Mouse (Mus musculus): ENCODE measurements around the gene Ptpn22. TPM values are rescaled to one million over a fixed set of nuclear protein-coding genes. Genes with fewer than 3 reads are reported as not detected.

Ptpn22 gene
- polyA plus RNA-seq, 1 experiment from 2014 or later, result 0.68 TPM

- WGBS, result 92% methylated on average over 1 of the region's 1 CpGs
- ATAC-seq (ENCODE audit: insufficient read depth) (no peak), DNase-seq (no peak)
- Histone ChIP-seq H3K4me2 (no peak overlapping the region), H3K9ac (no peak overlapping the region), H3K9me3 (ENCODE audit: low read depth, low read length) (no peaks in the 10 kb centered on the region), H3K4me1 (ENCODE audit: insufficient read depth) (peaks cover 10% of the 10 kb centered on the region; the same call in 1 of the 2 replicates), H3K27me3 (ENCODE audit: insufficient read depth, low read length) (no peaks in the 10 kb centered on the region), H3K36me3 (ENCODE audit: insufficient read depth) (0 out of 2 replicates have a peak, but pooled peaks cover 4% of the 10 kb centered on the region), H3K4me3 (ENCODE audit: low read depth, low read length) (no peak overlapping the region), H3K27ac (ENCODE audit: low read depth) (no peak overlapping the region)
- no peak for TF ChIP-seq CTCF (IDR thresholded peaks at IDR 0.05; ENCODE audit: low read depth)
Observed at GRCm38 (mm10) chr3:103920094-103920493, 60.5 kb downstream of the Ptpn22 start.

DNA sequence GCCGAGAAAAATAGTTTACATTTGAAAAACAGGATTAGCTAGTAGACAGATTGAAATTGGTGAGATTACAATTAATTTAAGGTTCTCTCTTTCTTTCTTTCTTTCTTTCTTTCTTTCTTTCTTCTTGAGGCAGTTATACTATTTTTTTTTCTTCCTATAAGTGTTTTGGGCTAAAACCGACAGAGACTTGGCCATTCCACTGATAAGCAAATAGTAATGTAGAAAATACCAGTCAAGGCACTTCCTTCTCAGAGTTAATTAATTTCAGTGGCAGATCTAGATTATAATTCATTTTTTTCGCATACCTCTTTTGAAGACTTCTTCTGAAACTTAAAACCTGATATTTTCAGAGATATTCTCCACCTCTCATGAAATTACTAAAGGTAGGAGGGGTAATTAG lies 65.7 kb downstream of the Ptpn22 start:
- TF ChIP-seq CTCF (IDR thresholded peaks at IDR 0.05; ENCODE audit: low read depth), result no peak
- Histone ChIP-seq H3K27ac (ENCODE audit: low read depth) (no peak overlapping the region), H3K4me2 (no peak overlapping the region), H3K4me1 (ENCODE audit: insufficient read depth) (0 out of 2 replicates have a peak, but pooled peaks cover 4% of the 10 kb centered on the region), H3K36me3 (ENCODE audit: insufficient read depth) (peaks cover 5% of the 10 kb centered on the region; the same call in 1 of the 2 replicates), H3K9ac (no peak overlapping the region), H3K27me3 (ENCODE audit: insufficient read depth, low read length) (no peaks in the 10 kb centered on the region), H3K4me3 (ENCODE audit: low read depth, low read length) (no peak overlapping the region), H3K9me3 (ENCODE audit: low read depth, low read length) (no peaks in the 10 kb centered on the region)
- DNase-seq (no peak), ATAC-seq (ENCODE audit: insufficient read depth) (no peak)
- 32% methylated on average over 3 of the region's 3 CpGs for WGBS

DNA sequence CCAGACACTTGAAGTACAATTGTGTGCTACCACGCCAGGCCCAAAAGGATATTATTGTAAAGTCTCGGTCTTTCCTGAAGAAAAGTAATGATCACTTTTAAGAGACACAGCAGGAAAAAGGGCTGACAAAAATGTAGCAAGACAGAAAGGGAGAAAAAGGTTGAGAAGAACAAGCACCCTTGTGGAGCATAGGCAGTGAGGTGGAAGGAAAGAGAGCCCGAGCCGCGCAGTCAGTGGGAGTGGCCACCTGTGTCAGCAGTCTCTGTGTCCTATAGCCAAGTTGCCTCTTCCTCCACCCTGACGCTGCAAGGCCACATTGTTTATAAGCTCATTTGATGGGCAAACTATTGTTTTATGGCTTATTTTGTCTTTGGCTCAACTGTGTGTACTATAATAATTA lies 67.9 kb downstream of the Ptpn22 start:
- Histone ChIP-seq H3K27me3 (ENCODE audit: insufficient read depth, low read length) (no peaks in the 10 kb centered on the region), H3K4me3 (ENCODE audit: low read depth, low read length) (no peak overlapping the region), H3K9ac (no peak overlapping the region), H3K4me1 (ENCODE audit: insufficient read depth) (0 out of 2 replicates have a peak, but pooled peaks cover 4% of the 10 kb centered on the region), H3K4me2 (no peak overlapping the region), H3K36me3 (ENCODE audit: insufficient read depth) (peaks cover 10% of the 10 kb centered on the region; the same call in 1 of the 2 replicates), H3K27ac (ENCODE audit: low read depth) (no peak overlapping the region), H3K9me3 (ENCODE audit: low read depth, low read length) (no peaks in the 10 kb centered on the region)
- ATAC-seq (ENCODE audit: insufficient read depth) (no peak), DNase-seq (no peak)
- 65% methylated on average over 6 of the region's 6 CpGs for WGBS
- no peak for TF ChIP-seq CTCF (IDR thresholded peaks at IDR 0.05; ENCODE audit: low read depth)

GRCm38 (mm10) chr3:103944794-103945562 lies 85.4 kb downstream of the Ptpn22 start:
- Histone ChIP-seq H3K27ac (ENCODE audit: low read depth) (no peak overlapping the region), H3K27me3 (ENCODE audit: insufficient read depth, low read length) (no peaks in the 10 kb centered on the region), H3K4me3 (ENCODE audit: low read depth, low read length) (no peak overlapping the region), H3K9ac (no peak overlapping the region), H3K4me2 (no peak overlapping the region), H3K36me3 (ENCODE audit: insufficient read depth) (no peaks in the 10 kb centered on the region), H3K4me1 (ENCODE audit: insufficient read depth) (no peaks in the 10 kb centered on the region), H3K9me3 (ENCODE audit: low read depth, low read length) (no peaks in the 10 kb centered on the region)
- DNase-seq (peak; percentile 73), ATAC-seq (ENCODE audit: insufficient read depth) (peak; percentile 80)
- 49% methylated on average over 1 of the region's 1 CpGs for WGBS
- no peak for TF ChIP-seq CTCF (IDR thresholded peaks at IDR 0.05; ENCODE audit: low read depth)

DNA sequence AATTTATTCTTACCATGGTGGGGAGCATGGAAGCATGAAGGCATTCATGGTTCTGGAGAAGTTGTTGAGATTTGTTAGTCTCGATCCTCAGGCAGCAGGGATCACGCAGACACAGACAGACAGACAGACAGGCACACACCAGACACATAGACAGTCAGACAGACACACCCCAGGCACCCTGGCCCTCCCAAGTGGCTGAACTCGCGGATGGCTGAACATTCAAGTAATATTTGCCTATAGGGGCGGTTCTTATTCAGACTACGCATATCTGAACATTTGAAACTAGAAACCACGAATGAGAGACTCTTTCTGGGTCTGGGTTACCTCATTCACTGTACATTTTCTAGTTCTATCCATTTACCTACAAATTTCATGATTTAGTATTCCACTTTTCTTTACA lies 89.1 kb downstream of the Ptpn22 start:
- Histone ChIP-seq H3K27me3 (ENCODE audit: insufficient read depth, low read length) (no peaks in the 10 kb centered on the region), H3K27ac (ENCODE audit: low read depth) (no peak overlapping the region), H3K4me3 (ENCODE audit: low read depth, low read length) (no peak overlapping the region), H3K4me1 (ENCODE audit: insufficient read depth) (no peaks in the 10 kb centered on the region), H3K4me2 (no peak overlapping the region), H3K36me3 (ENCODE audit: insufficient read depth) (no peaks in the 10 kb centered on the region), H3K9ac (no peak overlapping the region), H3K9me3 (ENCODE audit: low read depth, low read length) (no peaks in the 10 kb centered on the region)
- ATAC-seq (ENCODE audit: insufficient read depth) (no peak), DNase-seq (no peak)
- TF ChIP-seq CTCF (IDR thresholded peaks at IDR 0.05; ENCODE audit: low read depth), result no peak
- 86% methylated on average over 7 of the region's 7 CpGs for WGBS

DNA sequence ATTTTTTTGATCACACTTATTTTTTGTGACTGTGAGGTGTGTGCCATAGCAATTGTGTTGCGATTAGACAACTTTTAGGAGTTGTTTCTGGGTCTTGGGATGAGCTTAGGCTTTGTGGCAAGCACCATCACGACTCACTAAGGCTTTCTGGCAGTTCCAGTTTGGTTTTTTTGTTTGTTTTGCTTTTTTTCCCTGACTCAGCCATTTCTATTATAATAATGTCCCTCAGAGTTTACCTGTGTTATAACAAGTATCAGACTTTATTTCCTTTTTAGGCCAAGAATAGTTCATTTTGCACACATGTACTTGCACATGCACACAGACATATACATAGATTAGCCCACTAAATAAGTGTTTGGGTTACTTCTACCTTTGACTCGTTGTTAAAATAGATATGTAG lies 101.0 kb downstream of the Ptpn22 start:
- 92% methylated on average over 3 of the region's 3 CpGs for WGBS
- H3K4me1 ChIP-seq (ENCODE audit: insufficient read depth), result no peaks in the 10 kb centered on the region
- no peaks in the 10 kb centered on the region for H3K9me3 ChIP-seq (ENCODE audit: low read depth, low read length)
- no peak for TF ChIP-seq CTCF (IDR thresholded peaks at IDR 0.05; ENCODE audit: low read depth)
- no peak overlapping the region for H3K4me2 ChIP-seq
- no peak overlapping the region for H3K9ac ChIP-seq
- DNase-seq (no peak), ATAC-seq (ENCODE audit: insufficient read depth) (no peak)
- H3K27me3 ChIP-seq (ENCODE audit: insufficient read depth, low read length), result no peaks in the 10 kb centered on the region
- no peak overlapping the region for H3K27ac ChIP-seq (ENCODE audit: low read depth)
- H3K4me3 ChIP-seq (ENCODE audit: low read depth, low read length), result no peak overlapping the region
- peaks cover 32% of the 10 kb centered on the region for H3K36me3 ChIP-seq (ENCODE audit: insufficient read depth)

Other genes starting within 250 kb of the Ptpn22 start
- 0.20 and 0.32 TPM in 2 replicates for gene Atg4a-ps, start 213.7 kb upstream of the Ptpn22 start, polyA plus RNA-seq (2014; fragmentation: Nextera tagmentation; extraction: Ambion mirVana)
- gene Olfml3, start 121.8 kb upstream of the Ptpn22 start, polyA plus RNA-seq (2014; fragmentation: Nextera tagmentation; extraction: Ambion mirVana), result 79.0 and 82.5 TPM in 2 replicates
- not detected in 2 replicates for gene Gm10964, start 120.4 kb upstream of the Ptpn22 start, polyA plus RNA-seq (2014; fragmentation: Nextera tagmentation; extraction: Ambion mirVana)
- gene Hipk1, start 68.2 kb upstream of the Ptpn22 start, polyA plus RNA-seq (2014; fragmentation: Nextera tagmentation; extraction: Ambion mirVana), result 16.8 and 17.2 TPM in 2 replicates
- 36.5 and 41.1 TPM in 2 replicates for gene Dclre1b, start 50.4 kb upstream of the Ptpn22 start, polyA plus RNA-seq (2014; fragmentation: Nextera tagmentation; extraction: Ambion mirVana)
- 19.1 and 21.9 TPM in 2 replicates for gene Ap4b1, start 50.3 kb upstream of the Ptpn22 start, polyA plus RNA-seq (2014; fragmentation: Nextera tagmentation; extraction: Ambion mirVana)
- gene Gm43064, start 50.2 kb upstream of the Ptpn22 start, polyA plus RNA-seq (2014; fragmentation: Nextera tagmentation; extraction: Ambion mirVana), result 0.21 TPM in 1 of 2 replicates, not detected in the other
- gene Bcl2l15, start 27.2 kb upstream of the Ptpn22 start, polyA plus RNA-seq (2014; fragmentation: Nextera tagmentation; extraction: Ambion mirVana), result not detected in 2 replicates
- 12.0 and 12.9 TPM in 2 replicates for gene Rsbn1, start 54.3 kb downstream of the Ptpn22 start, polyA plus RNA-seq (2014; fragmentation: Nextera tagmentation; extraction: Ambion mirVana)
- gene Phtf1, start 108.3 kb downstream of the Ptpn22 start, polyA plus RNA-seq (2014; fragmentation: Nextera tagmentation; extraction: Ambion mirVana), result 36.9 and 38.8 TPM in 2 replicates